Mouse (Mus musculus) liver, embryonic 11.5 days (tissue): ENCODE data around the gene Ppp1cb. TPM values are rescaled to one million over a fixed set of nuclear protein-coding genes. Genes with fewer than 3 reads are reported as not detected.

Experiments used
- ATAC-seq: fragments of 200-750 bp; cut with Nextera tagmentation; replicated peaks from 2 replicates; pipeline ENCODE4 v1.8.0; 2017; ENCODE audit warnings: moderate number of reproducible peaks, mild to moderate bottlenecking, moderate TSS enrichment, moderate library complexity; ENCODE audit not compliant: low FRiP score
- DNase-seq: peaks from one replicate; pipeline ENCODE4 v3.0.0-alpha.2; 2017; ENCODE audit warnings: low spot score
- H3K27ac ChIP-seq: fragments of 300-500 bp; sonication (generic); 2 replicates; pipeline ENCODE4 v1.5.1; 2014; ENCODE audit warnings: mild to moderate bottlenecking, low read depth, low read length, control low read depth
- H3K27me3 ChIP-seq: fragments of 300-500 bp; sonication (generic); replicated peaks from 2 replicates; pipeline ENCODE4 v1.6.1; 2014; ENCODE audit warnings: low read length, mixed read lengths; ENCODE audit not compliant: control insufficient read depth, insufficient read depth
- H3K36me3 ChIP-seq: fragments of 300-500 bp; sonication (generic); 2 replicates; pipeline ENCODE4 v1.6.1; 2014; ENCODE audit warnings: mild to moderate bottlenecking, low read length, moderate library complexity, mixed read lengths; ENCODE audit not compliant: control insufficient read depth, insufficient read depth
- H3K4me1 ChIP-seq: fragments of 300-500 bp; sonication (generic); replicated peaks from 2 replicates; pipeline ENCODE4 v1.6.1; 2014; ENCODE audit warnings: low read length, mixed read lengths; ENCODE audit not compliant: control insufficient read depth, insufficient read depth
- H3K4me2 ChIP-seq: fragments of 300-500 bp; sonication (generic); 2 replicates; pipeline ENCODE4 v1.6.1; 2014; ENCODE audit warnings: mild to moderate bottlenecking, control low read depth, moderate library complexity
- H3K4me3 ChIP-seq: fragments of 300-500 bp; sonication (generic); 2 replicates; pipeline ENCODE4 v1.5.1; 2014; ENCODE audit warnings: low read depth, low read length, control low read depth
- H3K9ac ChIP-seq: fragments of 300-500 bp; sonication (generic); 2 replicates; pipeline ENCODE4 v1.6.1; 2014; ENCODE audit warnings: low read depth, low read length, control low read depth
- H3K9me3 ChIP-seq: fragments of 300-500 bp; sonication (generic); 2 replicates; pipeline ENCODE4 v1.6.1; 2016; ENCODE audit warnings: low read length, inconsistent platforms, mixed read lengths; ENCODE audit not compliant: control insufficient read depth
- WGBS: fragments of 180-500 bp; shearing (Covaris S2); extraction: QIAGEN DNeasy Blood & Tissue Kit; methylation state at CpG from one replicate; pipeline ENCODE4 v1.1.7; 2014; 5-methylcytosine and 5-hydroxymethylcytosine counted together
- polyA plus RNA-seq: library from polyadenylated mRNA; unstranded; fragments of >200 nt; fragmentation: Nextera tagmentation; extraction: Ambion mirVana; gene quantifications from 2 replicates; pipeline ENCODE4 v1.2.1, GENCODE M21; 2014

The Ppp1cb gene
- polyA plus RNA-seq: 143 and 161 TPM in 2 replicates

GRCm38 (mm10) chr5:32458408-32459143, at the start of gene Ppp1cb:
Gene Ppp1cb (plus strand): TSS chr5:32458843.
- H3K4me2 ChIP-seq: peak within 1 kb of the TSS; percentile 72
- ATAC-seq (peak; percentile 98), DNase-seq (peak; percentile 98)
- H3K4me3 ChIP-seq: peak within 1 kb of the TSS; percentile 93
- no peaks in the 10 kb centered on the region for H3K27me3 ChIP-seq
- WGBS: under 1% methylated on average over 53 of the region's 54 CpGs
- H3K4me1 ChIP-seq: peaks cover 14% of the 10 kb centered on the region
- peak within 1 kb of the TSS; percentile 99 for H3K27ac ChIP-seq
- no peaks in the 10 kb centered on the region for H3K36me3 ChIP-seq
- H3K9ac ChIP-seq: peak within 1 kb of the TSS; percentile 99
- H3K9me3 ChIP-seq: no peaks in the 10 kb centered on the region

GRCm38 (mm10) chr5:32409747-32410146, 48.9 kb upstream of the Ppp1cb start:
- ATAC-seq: no peak
- no peak for DNase-seq
- H3K4me1 ChIP-seq: no peaks in the 10 kb centered on the region
- H3K9ac ChIP-seq: no peak overlapping the region
- no peaks in the 10 kb centered on the region for H3K36me3 ChIP-seq
- H3K9me3 ChIP-seq: no peaks in the 10 kb centered on the region
- no peaks in the 10 kb centered on the region for H3K27me3 ChIP-seq
- no peak overlapping the region for H3K4me3 ChIP-seq
- H3K4me2 ChIP-seq: no peak overlapping the region
- 56% methylated on average over 2 of the region's 2 CpGs for WGBS
- H3K27ac ChIP-seq: no peak overlapping the region

- no peak overlapping the region for H3K9ac ChIP-seq
- DNase-seq: no peak
- no peaks in the 10 kb centered on the region for H3K4me1 ChIP-seq
- no peaks in the 10 kb centered on the region for H3K36me3 ChIP-seq
- H3K9me3 ChIP-seq: no peaks in the 10 kb centered on the region
- no peak overlapping the region for H3K4me3 ChIP-seq
- no peak overlapping the region for H3K27ac ChIP-seq
- ATAC-seq: no peak
- H3K4me2 ChIP-seq: no peak overlapping the region
- WGBS: 42% methylated on average over 3 of the region's 3 CpGs
- H3K27me3 ChIP-seq: no peaks in the 10 kb centered on the region
Measured at GRCm38 (mm10) chr5:32410954-32411688, 47.5 kb upstream of the Ppp1cb start.

GRCm38 (mm10) chr5:32412186-32412950, 46.3 kb upstream of the Ppp1cb start:
- Histone ChIP-seq H3K36me3 (no peaks in the 10 kb centered on the region), H3K4me3 (no peak overlapping the region), H3K27me3 (no peaks in the 10 kb centered on the region), H3K4me2 (no peak overlapping the region), H3K9me3 (no peaks in the 10 kb centered on the region), H3K27ac (no peak overlapping the region), H3K4me1 (no peaks in the 10 kb centered on the region), H3K9ac (no peak overlapping the region)
- 62% methylated on average over 1 of the region's 1 CpGs for WGBS
- no peak for DNase-seq
- ATAC-seq: no peak

- Histone ChIP-seq H3K9ac (no peak overlapping the region), H3K4me2 (no peak overlapping the region), H3K27me3 (no peaks in the 10 kb centered on the region), H3K4me1 (no peaks in the 10 kb centered on the region), H3K36me3 (no peaks in the 10 kb centered on the region), H3K4me3 (no peak overlapping the region), H3K27ac (no peak overlapping the region), H3K9me3 (no peaks in the 10 kb centered on the region)
- no peak for DNase-seq
- 87% methylated on average over 2 of the region's 2 CpGs for WGBS
- no peak for ATAC-seq
Measured at GRCm38 (mm10) chr5:32413083-32413482, 45.6 kb upstream of the Ppp1cb start.

GRCm38 (mm10) chr5:32413569-32413968, 45.1 kb upstream of the Ppp1cb start:
- no peaks in the 10 kb centered on the region for H3K9me3 ChIP-seq
- no peak overlapping the region for H3K27ac ChIP-seq
- no peak overlapping the region for H3K4me2 ChIP-seq
- DNase-seq (no peak), ATAC-seq (no peak)
- no peaks in the 10 kb centered on the region for H3K4me1 ChIP-seq
- H3K9ac ChIP-seq: no peak overlapping the region
- H3K27me3 ChIP-seq: no peaks in the 10 kb centered on the region
- no peak overlapping the region for H3K4me3 ChIP-seq
- H3K36me3 ChIP-seq: no peaks in the 10 kb centered on the region
- 79% methylated on average over 2 of the region's 2 CpGs for WGBS

- Histone ChIP-seq H3K27me3 (no peaks in the 10 kb centered on the region), H3K9ac (no peak overlapping the region), H3K4me3 (no peak overlapping the region), H3K9me3 (no peaks in the 10 kb centered on the region), H3K4me2 (no peak overlapping the region), H3K27ac (no peak overlapping the region), H3K36me3 (no peaks in the 10 kb centered on the region), H3K4me1 (no peaks in the 10 kb centered on the region)
- no peak for DNase-seq
- WGBS: 71% methylated on average over 5 of the region's 5 CpGs
- no peak for ATAC-seq
Measured at GRCm38 (mm10) chr5:32414461-32414985, 44.1 kb upstream of the Ppp1cb start.

GRCm38 (mm10) chr5:32415554-32415953, 43.1 kb upstream of the Ppp1cb start:
- 84% methylated on average over 6 of the region's 6 CpGs for WGBS
- no peak for DNase-seq
- H3K4me3 ChIP-seq: no peak overlapping the region
- no peak overlapping the region for H3K4me2 ChIP-seq
- H3K27ac ChIP-seq: no peak overlapping the region
- ATAC-seq: no peak
- H3K27me3 ChIP-seq: no peaks in the 10 kb centered on the region
- no peaks in the 10 kb centered on the region for H3K9me3 ChIP-seq
- no peaks in the 10 kb centered on the region for H3K4me1 ChIP-seq
- H3K36me3 ChIP-seq: no peaks in the 10 kb centered on the region
- H3K9ac ChIP-seq: no peak overlapping the region
